Mouse (Mus musculus) megakaryocyte, embryonic 14.5 days (primary cell): ENCODE measurements around the gene Npy.

ENCODE experiments used
- FLI1 ChIP-seq: IDR thresholded peaks from 2 replicates; pipeline ENCODE4 v1.6.1; 2012; ENCODE audit warnings: low read length, inconsistent platforms, mixed read lengths
- GATA1 ChIP-seq: IDR thresholded peaks from 3 replicates; pipeline ENCODE4 v1.6.1; 2012; ENCODE audit warnings: mixed read lengths, low read length, inconsistent platforms, borderline replicate concordance

DNA sequence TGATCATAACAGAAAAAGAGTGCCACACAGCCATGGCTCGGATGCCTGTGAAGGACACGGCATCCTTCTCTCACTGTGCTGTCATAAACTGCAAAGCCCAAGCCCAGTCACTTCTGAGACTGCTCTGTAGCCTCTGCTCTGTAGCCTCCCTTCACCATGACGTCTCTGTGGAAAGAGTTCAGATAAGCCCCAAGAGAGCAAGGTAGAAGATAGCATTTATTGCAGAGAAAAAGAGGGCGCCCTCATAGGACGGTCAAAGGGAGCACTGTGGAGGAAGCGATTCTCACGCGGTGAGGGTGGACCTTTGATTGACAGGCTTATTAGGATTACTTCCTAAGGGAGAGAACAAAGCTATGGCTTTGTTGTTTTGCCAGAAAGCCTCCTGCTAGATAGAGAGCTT lies 18.4 kb upstream of the Npy start:
- no peak for TF ChIP-seq GATA1
- TF ChIP-seq FLI1 = no peak
